Comparison of ENCODE assay signal across 8 mouse cellular contexts in the genomic region with DNA sequence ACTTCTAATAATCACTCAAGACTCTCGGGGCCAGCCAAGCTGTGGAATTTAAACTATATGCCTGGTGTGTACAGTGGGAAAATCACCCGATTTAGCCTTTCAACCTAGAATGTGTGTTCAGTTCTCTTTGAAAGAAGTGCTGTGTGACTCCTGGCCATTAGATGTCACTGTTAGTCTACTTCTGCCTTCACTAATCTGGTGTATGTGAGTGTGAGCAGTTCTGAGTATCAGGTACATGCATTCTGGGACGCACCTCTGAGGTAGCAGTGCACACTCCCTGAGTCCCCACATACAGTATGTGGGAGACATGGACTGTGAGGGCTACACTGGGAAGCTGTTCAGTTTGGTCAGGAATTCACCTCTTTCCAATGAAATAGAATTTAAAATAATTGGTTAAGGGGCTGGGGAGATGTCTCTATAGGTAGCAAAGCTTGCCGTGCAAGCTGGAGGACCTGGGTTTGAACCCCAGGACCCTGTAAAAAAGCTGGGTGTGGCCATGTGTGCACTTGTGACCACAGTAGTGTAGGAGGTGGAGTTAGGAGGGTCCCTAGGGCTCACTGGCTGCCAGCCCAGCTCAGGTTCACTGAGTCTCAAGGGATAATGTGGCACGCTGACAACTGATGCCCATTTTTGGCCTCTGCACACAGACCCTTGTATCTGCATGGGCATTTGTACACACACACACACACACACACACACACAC. TPM values are rescaled to one million over a fixed set of nuclear protein-coding genes. Genes with fewer than 3 reads are reported as not detected.
DNase-seq lines count a peak whose midpoint lies in the region; ATAC-seq lines count a peak whose summit lies in the region.

No protein-coding gene starts in this region.

- peak; percentile 64 for ATAC-seq in neutrophil, adult 5-6 weeks (ENCODE audit: extremely low read depth, insufficient number of reproducible peaks, low FRiP score, poor library complexity, severe bottlenecking)
- no peak for ATAC-seq in activated CD4-positive, CD25-positive, alpha-beta regulatory T cell, adult 4 months

- intact Hi-C loops in left cerebral cortex, postnatal 25 days (cut with DNase I), result loop anchor here (1.0 to 5.0 kb wide), 2 partner anchors 165 to 377 kb away; no protein-coding TSS in a partner anchor

- peak; percentile 21 for DNase-seq in cerebellum, adult 9-10 months
- DNase-seq in cerebellum, adult 18-20 months, result no peak
- peak; percentile 38 for DNase-seq in right cerebral cortex, adult 18-20 months
- DNase-seq in right cerebral cortex, postnatal 4 days, result no peak
- peak; percentile 42 for DNase-seq in forelimb bud, embryonic 11.5 days (ENCODE audit: low read depth, low spot score)
- peak; percentile 47 to 71 for DNase-seq in left cerebral cortex, postnatal 25 days (ENCODE audit: low spot score in 2 of 2)

RNA-seq across cellular contexts. Expression of gene 3110009E18Rik, which starts 51.0 kb away (rescaled TPM):
- total RNA-seq in left cerebral cortex, postnatal 25 days (2021), result 1 to 10 TPM; 6.7 to 7.4 TPM
- 5.1 and 5.5 TPM in 2 replicates for total RNA-seq in neutrophil, adult 5-6 weeks (2017)
- 10 to 100 TPM; 25.9 to 27.3 TPM for polyA plus RNA-seq in activated CD4-positive, CD25-positive, alpha-beta regulatory T cell, adult 4 months (2017; shearing (Covaris generic))

RNA-seq across cellular contexts. Expression of gene Dbi, which starts 51.1 kb away (rescaled TPM):
- total RNA-seq in left cerebral cortex, postnatal 25 days (2021), result 100 to 1,000 TPM; 247 to 272 TPM
- 29.0 and 52.2 TPM in 2 replicates for total RNA-seq in neutrophil, adult 5-6 weeks (2017)
- polyA plus RNA-seq in activated CD4-positive, CD25-positive, alpha-beta regulatory T cell, adult 4 months (2017; shearing (Covaris generic)), result 100 to 1,000 TPM; 210 to 248 TPM

Comparison
In these comparisons a context has a peak if more than half of its experiments do, and no peak if none do; other contexts are left out.
1. DNase-seq: peak in cerebellum, adult 9-10 months (single experiment), right cerebral cortex, adult 18-20 months (single experiment), forelimb bud, embryonic 11.5 days (single experiment) and left cerebral cortex, postnatal 25 days (2 of 2); none in cerebellum, adult 18-20 months (0 of 2) and right cerebral cortex, postnatal 4 days (single experiment).